Mouse (Mus musculus): ENCODE data around the gene Chac1.

Gene Chac1

DNA sequence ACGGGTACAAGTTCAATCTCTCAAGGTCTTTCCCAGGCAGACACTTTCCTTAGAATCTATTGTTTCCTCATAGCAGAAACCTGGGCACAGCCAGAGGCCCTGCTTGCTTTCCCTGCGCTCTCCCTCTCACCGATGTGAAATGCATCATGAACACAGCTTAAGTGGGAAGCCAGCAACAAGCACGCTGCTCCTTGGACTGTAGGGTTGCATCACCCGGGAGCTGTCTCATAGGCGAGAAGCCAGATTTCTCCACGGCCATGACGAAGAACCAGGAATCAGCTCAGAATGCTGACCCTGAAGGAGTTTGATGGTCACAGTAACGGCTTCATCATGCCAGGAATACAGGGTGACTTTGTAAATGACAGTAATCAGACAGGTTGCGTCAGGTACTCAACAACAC, 19.1 kb downstream of the Chac1 start:
- DNase-seq (ENCODE audit: low spot score in 2 of 2) = no peak

DNA sequence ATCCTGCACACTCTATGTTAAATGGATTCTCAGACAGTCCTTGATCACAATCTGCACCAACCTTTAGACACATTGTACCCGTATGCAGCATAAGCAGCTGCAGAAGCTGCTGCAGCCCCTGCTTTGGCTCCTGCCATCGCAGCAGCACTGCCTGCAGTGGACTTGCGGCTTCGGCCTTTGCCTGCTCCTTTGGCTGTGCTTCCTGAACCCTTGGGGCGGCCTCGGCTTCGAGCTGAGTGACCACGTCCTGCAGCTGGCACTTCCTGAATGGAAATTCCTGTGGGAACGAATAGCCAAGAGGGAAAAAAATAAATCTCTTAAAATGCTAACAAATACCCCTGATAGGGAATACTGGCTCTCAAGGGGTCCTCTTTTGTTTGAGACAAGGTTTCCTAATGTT, 26.3 kb downstream of the Chac1 start:
- DNase-seq (ENCODE audit: low spot score in 2 of 2) = no peak

DNA sequence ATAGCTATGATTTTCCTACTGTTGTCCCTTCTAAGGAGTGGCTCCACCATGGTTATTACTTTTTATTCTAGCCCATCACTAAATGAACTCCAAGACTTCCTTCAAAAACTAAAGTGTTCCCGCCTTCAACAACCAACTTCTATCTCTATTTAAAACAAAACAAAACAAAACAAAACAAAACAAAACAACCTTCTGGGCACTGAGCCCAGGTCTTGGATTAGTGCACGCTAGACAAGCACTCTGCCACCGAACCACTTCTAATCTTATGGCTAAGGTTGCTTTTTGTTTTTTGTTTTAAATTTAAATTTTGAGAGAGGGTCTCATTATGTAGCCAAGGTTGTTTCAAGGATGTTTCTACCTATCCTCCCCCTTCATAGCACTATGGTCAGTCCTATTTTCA, 26.8 kb downstream of the Chac1 start:
- DNase-seq (ENCODE audit: low spot score in 2 of 2) = no peak

DNA sequence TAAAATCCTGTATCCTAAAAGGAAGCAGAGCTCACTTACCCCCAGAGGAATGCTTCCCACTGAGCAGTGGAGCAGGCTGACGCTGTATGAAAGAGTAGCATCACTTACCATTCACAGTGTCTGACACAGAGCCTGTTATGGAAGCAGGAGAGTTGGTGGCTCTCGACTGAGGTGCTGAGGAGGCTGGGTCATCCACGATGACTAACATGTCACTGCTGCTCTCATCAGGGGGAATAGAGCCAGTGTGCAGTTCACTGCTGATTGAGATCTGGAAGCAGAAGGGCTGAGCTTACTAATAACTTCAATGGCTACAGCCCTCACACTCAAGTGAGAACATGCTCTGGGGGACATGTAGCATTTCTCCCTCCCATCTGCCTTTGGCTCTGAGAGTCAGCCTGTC, 28.4 kb downstream of the Chac1 start:
- no peak for DNase-seq (ENCODE audit: low spot score in 2 of 2)

DNA sequence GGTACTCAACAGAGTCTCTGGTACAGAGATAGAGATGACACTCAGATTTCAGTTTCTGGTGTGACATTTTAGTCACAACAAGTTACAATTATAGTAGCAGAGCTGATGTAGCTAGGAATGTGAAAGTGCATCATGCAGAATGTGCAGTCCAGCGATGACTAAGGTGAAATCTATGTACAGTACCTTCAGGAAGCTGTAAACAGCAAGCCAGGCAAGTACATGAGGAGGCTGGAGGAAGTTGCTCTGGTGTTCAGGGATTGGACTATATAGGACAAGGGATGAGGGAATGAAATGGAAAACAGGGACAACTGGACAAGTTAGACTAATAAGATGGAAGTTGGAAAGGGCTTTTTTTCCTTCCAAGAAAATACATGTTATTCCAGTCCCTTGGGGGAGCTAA, 37.2 kb downstream of the Chac1 start:
- DNase-seq (ENCODE audit: low spot score in 2 of 2) = no peak

DNA sequence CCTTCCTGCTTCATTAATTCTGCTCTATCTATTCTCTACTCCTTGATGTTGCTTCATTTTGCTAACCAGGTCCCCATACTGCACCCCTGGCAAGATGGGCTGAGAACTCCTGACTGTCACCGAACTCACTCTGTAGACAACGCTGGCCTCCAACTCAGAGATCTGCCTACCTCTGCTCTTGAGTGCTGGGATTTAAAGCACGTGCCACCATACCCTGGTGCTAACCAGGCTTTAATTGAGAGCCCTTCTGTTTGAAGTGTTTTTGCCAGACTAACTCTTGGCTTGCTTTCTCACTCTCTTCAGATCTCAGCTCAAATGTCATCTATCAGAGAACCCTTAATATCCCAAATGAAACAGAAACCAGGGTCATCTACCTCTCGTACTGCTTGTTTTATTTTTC, 39.0 kb downstream of the Chac1 start:
- no peak for DNase-seq (ENCODE audit: low spot score in 2 of 2)

DNA sequence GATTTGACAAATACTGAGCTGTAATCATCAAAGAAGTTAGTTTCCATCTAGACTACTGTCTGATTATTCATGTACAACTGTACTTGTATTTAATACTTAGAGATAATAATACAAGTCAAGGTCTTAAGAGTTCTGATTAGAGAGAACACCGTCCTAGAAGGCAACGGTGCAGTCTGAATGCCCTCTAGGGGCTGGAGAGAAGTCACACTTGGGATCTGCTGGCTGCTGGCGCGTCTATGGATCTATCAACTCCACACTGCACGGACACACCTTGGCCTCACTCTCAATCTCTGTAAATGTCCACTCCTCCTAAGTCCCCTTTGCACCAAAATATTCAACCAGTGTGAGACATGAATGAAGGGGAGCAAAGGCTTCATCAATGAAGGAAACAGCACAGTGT, 47.2 kb downstream of the Chac1 start:
- DNase-seq (ENCODE audit: low spot score in 2 of 2) = no peak

DNA sequence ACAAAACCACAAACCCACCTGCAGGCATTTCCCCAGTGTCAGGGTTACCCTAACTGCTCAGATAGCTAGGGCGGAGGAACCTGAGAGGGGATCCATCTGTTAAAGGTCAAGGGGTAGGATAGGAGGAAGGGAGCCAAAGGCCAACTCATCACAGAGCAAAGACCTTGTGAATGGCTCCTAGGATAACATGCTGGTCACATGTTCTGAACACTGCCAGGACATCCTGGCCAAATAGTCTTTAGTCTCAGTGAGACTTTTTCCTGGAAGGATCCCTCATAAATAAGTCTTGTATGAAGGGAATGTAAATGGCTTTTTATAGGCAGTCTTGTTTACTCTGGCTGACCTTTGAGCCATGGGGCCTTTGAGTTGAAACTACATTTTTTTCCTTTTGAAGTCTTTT, 47.6 kb downstream of the Chac1 start:
- DNase-seq (ENCODE audit: low spot score in 2 of 2) = no peak

DNA sequence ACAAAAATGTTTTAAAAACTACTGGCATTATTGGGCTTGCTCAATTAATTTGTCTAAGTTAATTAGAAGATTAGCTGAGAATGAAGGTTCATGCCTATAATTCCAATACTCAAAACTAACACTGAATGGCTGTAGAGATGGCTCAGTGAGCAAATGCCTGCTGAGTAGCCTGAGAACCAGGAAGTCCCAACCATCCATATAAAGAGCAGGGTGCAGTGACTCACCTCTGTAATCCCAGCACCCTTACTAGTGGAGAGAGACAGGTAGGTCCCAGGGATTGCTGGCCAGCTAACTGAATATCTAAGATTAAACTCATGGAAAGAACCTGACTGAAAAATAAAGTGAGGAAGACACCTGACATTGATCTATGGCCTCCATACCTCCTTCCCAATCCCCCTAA, 48.3 kb downstream of the Chac1 start:
- no peak for DNase-seq (ENCODE audit: low spot score in 2 of 2)
